Mouse (Mus musculus) kidney, adult 2 months (tissue): ENCODE measurements around the gene Tet3.

ENCODE experiments used
- CTCF ChIP-seq: fragments of 200-500 bp; conservative IDR thresholded peaks from 2 replicates; pipeline ENCODE4 v1.5.1; 2011; ENCODE audit warnings: low read depth, mild to moderate bottlenecking, control low read depth, low read length, moderate library complexity, mixed read lengths; ENCODE audit not compliant: insufficient read depth, insufficient read length
- POLR2A ChIP-seq: fragments of 200-500 bp; IDR thresholded peaks from one replicate; pipeline ENCODE4 v1.6.1; 2011; ENCODE audit warnings: low read depth, low read length, control low read depth

- no peak for TF ChIP-seq POLR2A
- TF ChIP-seq CTCF = no peak
Observed at GRCm38 (mm10) chr6:83479193-83479592, 20.3 kb upstream of the Tet3 start.
